Mouse (Mus musculus) ES-E14 (cell line): ENCODE results near the gene Dnajc11. TPM values are rescaled to one million over a fixed set of nuclear protein-coding genes. Genes with fewer than 3 reads are reported as not detected.

ENCODE experiments used
- DNase-seq: peaks from one replicate; pipeline ENCODE4 v3.0.0-alpha.2; 2013; ENCODE audit warnings: low read depth, low spot score
- H3K27ac ChIP-seq: 2 replicates; pipeline ENCODE4 v1.5.1; 2012; ENCODE audit warnings: low read depth, mild to moderate bottlenecking, low read length, moderate library complexity, mixed read lengths; ENCODE audit not compliant: poor library complexity, insufficient read depth, severe bottlenecking
- H3K36me3 ChIP-seq: 2 replicates; pipeline ENCODE4 v1.6.1; 2012; ENCODE audit warnings: mild to moderate bottlenecking, low read length, moderate library complexity, mixed read lengths; ENCODE audit not compliant: control insufficient read depth, poor library complexity, insufficient read depth, severe bottlenecking
- H3K4me1 ChIP-seq, 2 experiments: fragments of 150-350 bp in 1 of 2; sonication (generic) in 1 of 2; 2 replicates each; pipeline ENCODE4 v1.6.1; 2012; ENCODE audit warnings: low read length in 2 of 2, mild to moderate bottlenecking in 1 of 2, mixed read lengths in 1 of 2; ENCODE audit not compliant: control insufficient read depth in 2 of 2, insufficient read depth in 2 of 2, poor library complexity in 1 of 2
- H3K4me3 ChIP-seq, 2 experiments: fragments of 150-350 bp in 1 of 2; sonication (generic) in 1 of 2; 2 replicates each; pipeline ENCODE4 v1.5.1; 2012; ENCODE audit warnings: low read length in 2 of 2, low read depth in 1 of 2, mild to moderate bottlenecking in 1 of 2, mixed read lengths in 1 of 2; ENCODE audit not compliant: insufficient read depth in 1 of 2, poor library complexity in 1 of 2, severe bottlenecking in 1 of 2
- H3K9ac ChIP-seq: 2 replicates; pipeline ENCODE4 v1.6.1; 2012; ENCODE audit warnings: low read depth, mild to moderate bottlenecking, low read length, mixed read lengths; ENCODE audit not compliant: poor library complexity, insufficient read depth, severe bottlenecking
- H3K9me3 ChIP-seq: fragments of 150-350 bp; sonication (generic); 2 replicates; pipeline ENCODE4 v1.6.1; 2012; ENCODE audit warnings: low read depth, mild to moderate bottlenecking, low read length; ENCODE audit not compliant: control insufficient read depth, insufficient read depth
- CHD2 ChIP-seq: IDR thresholded peaks from 2 replicates; pipeline ENCODE4 v1.6.1; 2014; ENCODE audit warnings: mild to moderate bottlenecking, low read depth, low read length, inconsistent platforms
- HCFC1 ChIP-seq: IDR thresholded peaks from 2 replicates; pipeline ENCODE4 v1.6.1; 2012; ENCODE audit warnings: low read length, inconsistent platforms, borderline replicate concordance; ENCODE audit not compliant: insufficient read depth
- MAFK ChIP-seq: IDR thresholded peaks from 2 replicates; pipeline ENCODE4 v1.6.1; 2014; ENCODE audit warnings: mild to moderate bottlenecking, low read depth, low read length, inconsistent platforms; ENCODE audit not compliant: insufficient read depth
- ZC3H11A ChIP-seq: IDR thresholded peaks from 2 replicates; pipeline ENCODE4 v1.6.1; 2012; ENCODE audit warnings: low read depth, mild to moderate bottlenecking, inconsistent platforms, low read length, borderline replicate concordance
- ZNF384 ChIP-seq: IDR thresholded peaks from 2 replicates; pipeline ENCODE4 v1.6.1; 2012; ENCODE audit warnings: low read depth, low read length, inconsistent platforms
- in situ Hi-C, 2 experiments: fragments of 600-800 bp; cut with MboI; formaldehyde crosslinking; loops; one replicate each; pipeline ENCODE4 v1.15.1; 2025; ENCODE audit warnings: low sequenced_read_pairs in 2 of 2, inconsistent platforms in 1 of 2; ENCODE audit not compliant: unreplicated experiment in 2 of 2
- total RNA-seq: library from RNA; depleted of rRNA; stranded (reverse); fragments of 300-350 nt; gene quantifications from 2 replicates; pipeline ENCODE4 v1.2.3, GENCODE M21; 2012

The Dnajc11 gene
- total RNA-seq, 1 experiment = 98.2 TPM

DNA sequence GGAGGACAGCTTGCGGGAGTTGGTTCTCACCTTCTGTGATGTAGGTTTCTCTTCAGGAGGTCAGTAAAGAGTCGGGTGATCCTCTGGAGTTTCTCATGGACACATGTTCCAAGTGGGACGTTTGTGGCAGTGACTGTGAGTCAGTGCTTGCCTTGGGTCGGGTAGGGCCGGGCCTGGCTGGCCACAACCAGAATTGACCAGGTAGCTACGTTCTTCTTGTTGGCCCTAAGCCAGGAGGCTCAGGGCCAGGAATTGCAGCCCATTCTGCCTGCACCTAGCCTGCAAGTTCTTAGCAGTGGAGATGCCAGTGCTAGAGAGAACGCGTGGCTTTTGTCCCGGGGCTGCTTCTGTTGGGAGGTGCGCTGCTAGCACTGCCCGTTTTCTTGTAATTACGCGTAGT lies 4.0 kb downstream of the Dnajc11 start:
- DNase-seq = no peak
- H3K9ac ChIP-seq = no peak overlapping the region

DNA sequence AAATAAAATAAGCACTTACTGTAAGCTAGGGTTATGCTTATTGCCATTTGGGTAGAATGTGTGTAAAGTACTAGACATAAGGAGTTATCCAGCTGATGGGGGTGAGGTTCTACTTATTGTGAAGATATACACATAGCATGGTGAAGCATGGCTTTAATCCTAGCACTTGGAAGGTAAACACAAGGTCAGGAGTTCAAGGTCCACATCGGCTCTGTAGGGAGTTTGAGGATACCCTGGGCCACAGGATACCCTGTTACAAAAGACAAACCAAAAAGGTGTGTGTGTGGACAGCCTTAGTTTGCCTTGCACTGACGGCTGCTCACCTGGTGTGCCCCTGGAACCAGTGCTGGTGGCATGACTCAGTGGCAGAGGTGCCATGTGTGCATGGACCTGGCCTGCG lies 4.6 kb downstream of the Dnajc11 start:
- Histone ChIP-seq H3K36me3 (peaks cover 8% of the 10 kb centered on the region; the same call in 1 of the 2 replicates), H3K4me3 (no peak overlapping the region), H3K27ac (no peak overlapping the region), H3K9ac (no peak overlapping the region), H3K9me3 (no peaks in the 10 kb centered on the region), H3K4me1 (peaks cover 8 to 15% of the 10 kb centered on the region in 2 experiments)
- DNase-seq = no peak
- in situ Hi-C loops = no loop called here
- no peak for TF ChIP-seq ZNF384
- TF ChIP-seq MAFK = no peak
- TF ChIP-seq CHD2 = no peak
- TF ChIP-seq ZC3H11A = no peak
- TF ChIP-seq HCFC1 = no peak

More for the DNA sequence above, 4.0 kb downstream of the Dnajc11 start:
- Histone ChIP-seq H3K27ac (no peak overlapping the region), H3K9me3 (no peaks in the 10 kb centered on the region), H3K4me1 (peaks cover 8 to 16% of the 10 kb centered on the region in 2 experiments), H3K4me3 (no peak overlapping the region), H3K36me3 (peaks cover 8% of the 10 kb centered on the region; the same call in 1 of the 2 replicates)
- in situ Hi-C loops = no loop called here
- no peak for TF ChIP-seq HCFC1
- TF ChIP-seq ZNF384 = no peak
- TF ChIP-seq CHD2 = no peak
- no peak for TF ChIP-seq MAFK
- no peak for TF ChIP-seq ZC3H11A

DNA sequence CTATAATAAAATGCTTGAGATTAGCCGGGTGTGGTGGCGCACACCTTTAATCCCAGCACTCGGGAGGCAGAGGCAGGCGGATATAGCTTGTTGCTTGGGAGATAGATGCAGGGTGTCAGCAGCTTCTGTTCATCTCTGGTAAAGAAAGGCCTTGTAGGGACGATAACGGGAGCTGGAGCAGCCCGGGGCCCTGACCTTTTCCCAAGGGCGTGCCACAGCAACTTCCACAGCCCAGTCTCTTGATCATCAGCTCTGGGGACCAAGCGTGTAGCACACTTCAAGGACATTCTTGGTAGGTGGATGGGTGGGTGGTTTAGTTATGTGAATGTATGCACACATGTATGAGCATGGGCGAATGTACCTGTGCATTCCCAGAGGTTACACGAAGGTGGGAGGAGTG lies 12.7 kb downstream of the Dnajc11 start:
- Histone ChIP-seq H3K36me3 (peaks cover 15% of the 10 kb centered on the region; the same call in 1 of the 2 replicates), H3K4me3 (no peak overlapping the region), H3K9me3 (no peaks in the 10 kb centered on the region), H3K9ac (no peak overlapping the region), H3K27ac (no peak overlapping the region), H3K4me1 (peaks cover 0 to 12% of the 10 kb centered on the region in 2 experiments; a peak in 2 of 4 replicates)
- no peak for DNase-seq
- no peak for TF ChIP-seq HCFC1
- TF ChIP-seq CHD2 = no peak
- TF ChIP-seq ZNF384 = no peak
- TF ChIP-seq MAFK = no peak
- TF ChIP-seq ZC3H11A = no peak
- in situ Hi-C loops = no loop called here

DNA sequence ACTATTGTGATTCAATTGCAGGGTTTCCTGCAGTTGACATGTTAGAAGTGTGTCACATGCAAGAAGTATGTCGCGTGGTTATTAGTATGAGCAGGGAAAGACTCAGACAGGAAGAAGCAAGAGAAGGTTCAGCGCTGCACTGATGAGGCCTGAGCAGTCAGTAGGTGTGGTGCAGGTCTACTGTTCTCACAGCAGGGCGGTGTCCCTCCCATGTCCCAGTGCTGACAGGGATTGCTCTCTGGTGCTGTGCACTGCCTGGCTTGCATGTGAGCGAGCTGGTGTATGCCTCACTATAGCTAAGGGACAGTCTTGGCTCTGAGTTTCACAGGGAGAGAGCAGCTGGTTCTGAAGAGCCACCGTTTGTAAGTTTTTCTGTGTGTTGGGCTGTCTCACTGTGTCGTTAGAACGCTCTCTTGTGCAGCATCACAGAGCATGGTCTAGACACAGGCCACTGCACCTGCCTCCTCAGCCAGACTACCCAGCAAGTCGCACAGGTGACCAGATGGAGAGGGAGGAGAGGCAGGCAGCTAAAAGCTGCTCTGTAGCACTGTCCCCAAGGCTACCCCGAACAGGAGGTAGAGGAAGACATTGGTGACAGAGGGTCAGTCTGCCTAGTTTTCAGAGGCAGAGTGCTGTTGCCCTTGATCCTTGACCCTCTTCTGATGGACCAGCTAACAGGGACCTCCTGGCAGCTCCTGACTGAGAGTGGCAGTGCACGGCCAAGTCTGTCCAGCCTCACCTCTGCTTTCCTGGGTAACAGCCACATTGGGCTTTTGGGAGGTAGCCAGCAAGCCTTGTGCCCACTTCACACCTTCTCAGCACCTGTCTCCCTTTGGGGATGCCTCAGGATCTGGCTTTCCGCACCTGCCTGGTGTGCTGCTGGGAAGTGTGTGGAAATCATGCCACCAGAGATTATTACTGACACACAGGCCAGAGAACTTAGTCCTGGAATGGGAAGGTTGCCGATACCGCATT lies 15.3 kb downstream of the Dnajc11 start:
- Histone ChIP-seq H3K27ac (no peak overlapping the region), H3K9me3 (no peaks in the 10 kb centered on the region), H3K36me3 (peaks cover 38% of the 10 kb centered on the region), H3K9ac (no peak overlapping the region), H3K4me1 (peaks cover 0 to 12% of the 10 kb centered on the region in 2 experiments; a peak in 2 of 4 replicates), H3K4me3 (no peak overlapping the region)
- no peak for TF ChIP-seq CHD2
- TF ChIP-seq MAFK = no peak
- TF ChIP-seq HCFC1 = no peak
- TF ChIP-seq ZC3H11A = no peak
- TF ChIP-seq ZNF384 = no peak
- no peak for DNase-seq
- in situ Hi-C loops = no loop called here
